Mouse (Mus musculus): ENCODE data around the gene Olfr340.
"Not testable (repeated sequence)": the region's sequence is repeated elsewhere in the genome, so short reads cannot be mapped to it uniquely, and the experiment has no call there.

Olfr340 gene

GRCm38 (mm10) chr2:36452287-36452686 lies at the start of gene Olfr340:
Gene Olfr340, plus strand, starts transcription at chr2:36452587.
- no peak for DNase-seq (ENCODE audit: extremely low read depth, low read depth)

DNA sequence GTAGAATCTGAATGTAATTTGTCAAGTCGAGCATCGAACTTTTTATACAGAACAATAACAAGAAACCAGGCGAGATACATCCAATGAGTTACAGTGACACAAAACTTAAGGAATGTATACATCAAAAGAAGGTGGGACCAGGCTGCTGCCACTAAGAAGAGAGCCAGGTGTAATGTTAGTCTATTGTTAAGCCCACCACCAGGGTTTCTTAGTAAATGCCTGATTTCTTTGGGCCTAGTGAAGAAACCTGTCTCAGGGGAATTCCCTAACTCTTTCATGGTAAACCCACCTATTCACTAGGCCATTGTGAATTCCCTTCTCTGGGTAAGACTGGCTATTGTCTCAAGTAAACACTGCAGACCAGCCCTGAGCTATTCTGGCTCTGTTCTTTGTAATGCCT lies 37.2 kb upstream of the Olfr340 start:
- DNase-seq (ENCODE audit: extremely low read depth, low read depth): not testable (repeated sequence)

DNA sequence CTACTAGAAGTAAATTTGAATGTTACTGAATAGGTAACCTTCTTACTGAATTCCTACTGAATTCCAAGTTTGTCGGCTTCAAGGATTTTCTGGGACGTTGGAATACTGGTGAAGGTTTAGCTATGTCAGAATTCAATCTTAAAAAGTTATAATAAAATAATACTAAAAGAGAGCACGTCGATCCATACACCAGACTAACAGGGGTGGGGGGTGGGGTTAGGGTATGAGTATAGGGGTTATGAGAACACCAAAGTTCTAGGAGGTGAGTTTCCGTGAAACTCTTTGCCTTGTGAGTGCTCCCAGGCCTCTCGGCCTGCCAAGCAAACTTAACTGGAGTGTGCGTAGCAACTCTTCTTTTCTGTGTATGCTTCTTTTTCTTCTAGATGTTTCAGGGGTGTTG lies 36.8 kb upstream of the Olfr340 start:
- not testable (repeated sequence) for DNase-seq (ENCODE audit: extremely low read depth, low read depth)

- no peak for DNase-seq (ENCODE audit: extremely low read depth, low read depth)
Measured at GRCm38 (mm10) chr2:36418647-36419046, 33.7 kb upstream of the Olfr340 start, which contains the start of gene Olfr339. Gene Olfr339, plus strand, starts transcription at chr2:36418947.

DNA sequence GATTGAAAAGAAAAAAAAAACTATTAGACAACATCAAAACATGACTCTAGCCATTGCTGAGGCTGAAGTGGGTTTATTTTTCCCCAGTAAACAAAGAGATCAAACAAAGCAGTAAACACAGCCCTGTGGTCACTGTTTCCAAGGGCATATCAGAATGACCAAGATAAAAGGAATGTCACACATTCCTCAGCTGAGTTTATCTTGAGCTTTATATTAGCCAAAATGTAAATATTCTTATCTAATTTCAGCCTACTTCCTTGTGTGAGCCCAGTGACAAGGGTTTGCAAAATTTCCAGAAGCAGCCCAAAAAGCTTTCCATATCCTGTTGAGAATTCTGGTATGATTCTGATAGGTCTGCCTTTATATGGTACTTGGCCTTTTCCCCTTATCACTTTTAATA lies 21.2 kb downstream of the Olfr340 start:
- no peak for DNase-seq (ENCODE audit: extremely low read depth, low read depth)

- no peak for DNase-seq (ENCODE audit: extremely low read depth, low read depth)
Measured at GRCm38 (mm10) chr2:36482368-36482767, 30.0 kb downstream of the Olfr340 start, which contains the start of gene Olfr341. Gene Olfr341, minus strand, starts transcription at chr2:36482468.
